Mouse (Mus musculus): ENCODE measurements around the gene Ankrd44. TPM values are rescaled to one million over a fixed set of nuclear protein-coding genes. Genes with fewer than 3 reads are reported as not detected.

The Ankrd44 gene
- total and polyA plus RNA-seq, 3 experiments, result 10.2 to 10.7 (median 10.2) TPM

GRCm38 (mm10) chr1:54924760-54925159, 1.4 kb downstream of the Ankrd44 start:
- H3K36me3 ChIP-seq (ENCODE audit: control insufficient read depth, insufficient read depth, low read length), result peaks cover 3% of the 10 kb centered on the region; the same call in 1 of the 2 replicates
- peak overlapping the region; percentile 88 for H3K27ac ChIP-seq
- H3K27me3 ChIP-seq (ENCODE audit: control insufficient read depth, insufficient read depth, low read length), result no peaks in the 10 kb centered on the region
- peak overlapping the region; percentile 100; the same call in 1 of the 2 replicates for H3K9ac ChIP-seq (ENCODE audit: low read depth, low read length)
- H3K4me1 ChIP-seq (ENCODE audit: control insufficient read depth, insufficient read depth, low read length), result peaks cover 7% of the 10 kb centered on the region
- H3K79me2 ChIP-seq (replicated peaks; ENCODE audit: control insufficient read depth, insufficient read depth, low read length), result peaks cover 5% of the 10 kb centered on the region
- intact Hi-C loops (cut with DNase I), result no loop called here
- WGBS, result 55% methylated on average over 7 of the region's 7 CpGs
- TF ChIP-seq EP300 (IDR thresholded peaks at IDR 0.05; ENCODE audit: insufficient read depth, low read depth, low read length) (no peak), CTCF (IDR thresholded peaks at IDR 0.05) (no peak), POLR2A (IDR thresholded peaks at IDR 0.05; ENCODE audit: insufficient read depth, low read depth, low read length) (no peak)
- H3K4me3 ChIP-seq, result peak overlapping the region; percentile 90
- DNase-seq, result no peak

- Histone ChIP-seq H3K4me1 (ENCODE audit: control insufficient read depth, insufficient read depth, low read length) (peaks cover 7% of the 10 kb centered on the region), H3K27ac (peak overlapping the region; percentile 21; the same call in 1 of the 2 replicates), H3K9ac (ENCODE audit: low read depth, low read length) (peak overlapping the region; percentile 30; the same call in 1 of the 2 replicates), H3K36me3 (ENCODE audit: control insufficient read depth, insufficient read depth, low read length) (peaks cover 3% of the 10 kb centered on the region; the same call in 1 of the 2 replicates), H3K27me3 (ENCODE audit: control insufficient read depth, insufficient read depth, low read length) (no peaks in the 10 kb centered on the region), H3K4me3 (peak overlapping the region; percentile 27; the same call in 1 of the 2 replicates), H3K79me2 (replicated peaks; ENCODE audit: control insufficient read depth, insufficient read depth, low read length) (peaks cover 5% of the 10 kb centered on the region)
- intact Hi-C loops (cut with DNase I), result no loop called here
- no peak for TF ChIP-seq EP300 (IDR thresholded peaks at IDR 0.05; ENCODE audit: insufficient read depth, low read depth, low read length)
- no peak for TF ChIP-seq CTCF (IDR thresholded peaks at IDR 0.05)
- no peak for TF ChIP-seq POLR2A (IDR thresholded peaks at IDR 0.05; ENCODE audit: insufficient read depth, low read depth, low read length)
- WGBS, result 70% methylated on average over 4 of the region's 4 CpGs
- DNase-seq, result peak; percentile 26 to 36
Observed at GRCm38 (mm10) chr1:54924309-54924685, 1.9 kb downstream of the Ankrd44 start.

DNA sequence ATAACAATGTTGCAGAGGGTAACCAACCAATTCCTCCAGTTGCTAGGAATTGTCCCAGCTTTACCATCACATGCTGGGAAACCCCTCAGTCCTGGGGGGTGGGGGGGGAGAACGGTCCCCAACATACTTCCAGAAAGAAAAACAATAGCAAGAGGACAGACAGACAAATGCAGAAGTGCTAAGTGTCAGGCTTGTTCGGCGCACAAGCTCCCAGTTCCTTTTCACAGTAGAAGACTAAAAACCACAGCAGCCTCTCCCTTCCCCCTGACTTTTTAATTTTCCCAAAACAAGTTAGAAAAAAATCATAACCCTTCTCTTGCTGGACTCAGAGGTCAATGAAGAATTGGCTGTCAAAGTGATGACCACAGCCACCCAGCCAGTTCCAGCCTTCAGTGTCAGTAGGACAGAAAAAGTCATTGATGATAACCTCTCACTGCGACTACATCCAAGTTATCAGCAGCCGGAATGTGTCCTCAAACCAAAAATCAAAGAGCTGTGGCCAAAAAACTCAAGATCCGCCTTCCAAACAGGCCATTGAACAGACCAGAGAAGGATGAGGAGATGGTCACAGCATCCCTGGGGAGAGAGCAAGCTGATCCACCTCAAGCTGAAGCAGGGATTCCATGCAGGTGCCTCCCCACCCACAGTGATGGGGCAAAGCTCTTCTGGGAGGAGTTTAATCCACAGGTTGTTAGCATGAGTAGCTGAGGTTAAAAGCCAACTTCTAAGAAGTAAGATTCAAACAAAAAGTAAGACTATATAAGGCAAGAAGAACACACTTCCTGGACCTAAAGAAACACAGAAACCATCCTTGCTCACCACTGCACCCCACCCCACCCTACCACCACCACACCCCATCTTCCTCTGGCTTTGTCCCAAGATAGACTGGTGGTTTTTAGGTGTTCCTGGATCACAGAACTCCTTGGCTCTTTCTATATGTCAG, 2.5 kb downstream of the Ankrd44 start:
- Histone ChIP-seq H3K9ac (ENCODE audit: low read depth, low read length) (no peak overlapping the region), H3K36me3 (ENCODE audit: control insufficient read depth, insufficient read depth, low read length) (peaks cover 3% of the 10 kb centered on the region; the same call in 1 of the 2 replicates), H3K79me2 (replicated peaks; ENCODE audit: control insufficient read depth, insufficient read depth, low read length) (peaks cover 5% of the 10 kb centered on the region), H3K27ac (no peak overlapping the region; the same call in 1 of the 2 replicates), H3K4me3 (no peak overlapping the region), H3K27me3 (ENCODE audit: control insufficient read depth, insufficient read depth, low read length) (no peaks in the 10 kb centered on the region), H3K4me1 (ENCODE audit: control insufficient read depth, insufficient read depth, low read length) (peaks cover 7% of the 10 kb centered on the region)
- TF ChIP-seq EP300 (IDR thresholded peaks at IDR 0.05; ENCODE audit: insufficient read depth, low read depth, low read length) (no peak), CTCF (IDR thresholded peaks at IDR 0.05) (no peak), POLR2A (IDR thresholded peaks at IDR 0.05; ENCODE audit: insufficient read depth, low read depth, low read length) (no peak)
- intact Hi-C loops (cut with DNase I), result no loop called here
- 62% methylated on average over 6 of the region's 6 CpGs for WGBS
- peak; percentile 20 to 40 for DNase-seq

- Histone ChIP-seq H3K4me1 (ENCODE audit: control insufficient read depth, insufficient read depth, low read length) (peaks cover 7% of the 10 kb centered on the region), H3K9ac (ENCODE audit: low read depth, low read length) (no peak overlapping the region), H3K27me3 (ENCODE audit: control insufficient read depth, insufficient read depth, low read length) (no peaks in the 10 kb centered on the region), H3K79me2 (replicated peaks; ENCODE audit: control insufficient read depth, insufficient read depth, low read length) (peaks cover 5% of the 10 kb centered on the region), H3K36me3 (ENCODE audit: control insufficient read depth, insufficient read depth, low read length) (peaks cover 3% of the 10 kb centered on the region; the same call in 1 of the 2 replicates), H3K4me3 (no peak overlapping the region), H3K27ac (no peak overlapping the region)
- 54% methylated on average over 8 of the region's 8 CpGs for WGBS
- intact Hi-C loops (cut with DNase I), result no loop called here
- DNase-seq, result peak in 1 of 2 experiments; percentile 25
- TF ChIP-seq POLR2A (IDR thresholded peaks at IDR 0.05; ENCODE audit: insufficient read depth, low read depth, low read length) (no peak), EP300 (IDR thresholded peaks at IDR 0.05; ENCODE audit: insufficient read depth, low read depth, low read length) (no peak), CTCF (IDR thresholded peaks at IDR 0.05) (no peak)
Observed at GRCm38 (mm10) chr1:54922707-54923106, 3.5 kb downstream of the Ankrd44 start.

GRCm38 (mm10) chr1:54922025-54922574, 4.1 kb downstream of the Ankrd44 start:
- no peak overlapping the region for H3K4me3 ChIP-seq
- intact Hi-C loops (cut with DNase I), result no loop called here
- 71% methylated on average over 12 of the region's 12 CpGs for WGBS
- no peak overlapping the region for H3K27ac ChIP-seq
- peaks cover 5% of the 10 kb centered on the region for H3K79me2 ChIP-seq (replicated peaks; ENCODE audit: control insufficient read depth, insufficient read depth, low read length)
- H3K4me1 ChIP-seq (ENCODE audit: control insufficient read depth, insufficient read depth, low read length), result peaks cover 7% of the 10 kb centered on the region
- H3K9ac ChIP-seq (ENCODE audit: low read depth, low read length), result 0 out of 2 replicates have a peak overlapping the region, but pooled peaks have one; percentile 29
- no peak for DNase-seq
- TF ChIP-seq POLR2A (IDR thresholded peaks at IDR 0.05; ENCODE audit: insufficient read depth, low read depth, low read length) (no peak), EP300 (IDR thresholded peaks at IDR 0.05; ENCODE audit: insufficient read depth, low read depth, low read length) (no peak), CTCF (IDR thresholded peaks at IDR 0.05) (no peak)
- no peaks in the 10 kb centered on the region for H3K27me3 ChIP-seq (ENCODE audit: control insufficient read depth, insufficient read depth, low read length)
- H3K36me3 ChIP-seq (ENCODE audit: control insufficient read depth, insufficient read depth, low read length), result peaks cover 3% of the 10 kb centered on the region; the same call in 1 of the 2 replicates

Data from heart, adult 2 months (tissue).